Mouse (Mus musculus): ENCODE results near the gene Pop5.

GRCm38 (mm10) chr5:115212451-115212850, 23.2 kb upstream of the Pop5 start:
- no peak for TF ChIP-seq CTCF (IDR thresholded peaks at IDR 0.05; ENCODE audit: low read depth, low read length)
- TF ChIP-seq POLR2A (IDR thresholded peaks at IDR 0.05; ENCODE audit: extremely low read depth, insufficient read depth, low read length): no peak
